Mouse (Mus musculus) 416B (cell line): ENCODE data around the gene Setd7.

Experiments
- DNase-seq: peaks from one replicate; pipeline ENCODE4 v3.0.0; 2011; ENCODE audit warnings: low read depth

Gene Setd7

GRCm38 (mm10) chr3:51468530-51468929, 92.1 kb downstream of the Setd7 start:
- DNase-seq, result no peak
